Mouse (Mus musculus): ENCODE data around the gene Krtap6-5. TPM values are rescaled to one million over a fixed set of nuclear protein-coding genes. Genes with fewer than 3 reads are reported as not detected.
"Not testable (repeated sequence)": the region's sequence is repeated elsewhere in the genome, so short reads cannot be mapped to it uniquely, and the experiment has no call there.

Gene Krtap6-5
- polyA plus RNA-seq (2012; rRNA removed), result not detected in 2 replicates

DNA sequence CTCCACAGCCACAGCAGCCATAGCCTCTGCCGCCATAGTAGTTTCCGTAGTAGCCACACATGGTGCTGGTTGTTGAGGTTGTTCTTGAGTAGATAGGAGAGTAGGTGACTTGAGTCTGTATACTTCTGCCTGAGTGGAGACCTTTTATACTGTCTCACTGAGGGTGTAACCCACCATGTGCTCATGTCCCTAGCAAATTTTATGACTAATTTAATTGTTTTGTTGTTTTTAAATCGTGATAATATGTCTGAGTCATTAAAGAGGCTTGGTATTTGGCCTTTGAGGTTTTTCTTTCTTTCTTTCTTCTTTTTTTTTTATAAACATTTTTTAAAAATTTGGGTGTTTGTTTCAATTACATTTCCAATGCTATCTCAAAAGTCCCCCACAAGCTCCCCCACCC is at the start of gene Krtap6-5:
Krtap6-5 (minus strand) TSS at position 101 of the 400 bp plus-strand sequence.
- Histone ChIP-seq H3K4me1 (ENCODE audit: control insufficient read depth, insufficient read depth, low read length) (no peaks in the 10 kb centered on the region), H3K27ac (ENCODE audit: insufficient read depth, low read length) (no peak within 1 kb of the TSS), H3K4me3 (ENCODE audit: insufficient read depth, low read length) (no peak within 1 kb of the TSS)
- no peak for TF ChIP-seq POLR2A (IDR thresholded peaks at IDR 0.05; ENCODE audit: extremely low read depth, insufficient read depth, low read length)
- TF ChIP-seq CTCF (IDR thresholded peaks at IDR 0.05; ENCODE audit: extremely low read depth, insufficient read depth, low read length), result no peak

DNA sequence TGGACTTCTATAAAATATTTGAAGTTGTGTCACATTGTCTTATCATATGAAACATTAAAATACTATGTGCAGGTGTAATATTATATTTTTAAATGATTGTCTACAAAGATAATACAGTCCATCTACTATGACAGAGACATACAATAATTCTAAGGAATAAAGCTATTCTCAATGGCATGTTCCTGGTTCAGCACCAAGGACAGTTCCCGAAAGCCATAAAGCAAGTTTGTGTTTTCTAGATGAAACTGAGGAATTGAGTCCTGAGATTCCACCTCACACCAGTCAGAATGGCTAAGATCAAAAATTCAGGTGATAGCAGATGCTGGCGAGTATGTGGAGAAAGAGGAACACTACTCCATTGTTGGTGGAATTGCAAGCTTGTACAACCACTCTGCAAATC is 23.4 kb upstream of the Krtap6-5 start:
- H3K27ac ChIP-seq (ENCODE audit: insufficient read depth, low read length); H3K4me3 ChIP-seq (ENCODE audit: insufficient read depth, low read length); H3K4me1 ChIP-seq (ENCODE audit: control insufficient read depth, insufficient read depth, low read length): not testable (repeated sequence)

DNA sequence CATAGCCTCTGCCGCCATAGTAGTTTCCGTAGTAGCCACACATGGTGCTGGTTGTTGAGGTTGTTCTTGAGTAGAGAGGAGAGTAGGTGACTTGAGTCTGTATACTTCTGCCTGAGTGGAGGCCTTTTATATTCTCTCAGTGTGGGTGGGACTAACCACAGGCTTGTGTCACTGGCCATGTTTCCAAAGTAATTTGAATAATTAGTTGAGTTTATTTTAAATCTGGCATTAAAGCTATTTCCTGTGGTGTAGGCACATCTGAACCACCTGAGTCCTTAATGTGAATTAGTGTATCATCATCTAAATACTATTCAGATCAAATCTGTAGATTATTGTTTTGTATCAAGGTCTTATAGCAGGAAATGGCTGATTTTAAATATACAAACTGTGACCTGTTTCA is 16.2 kb upstream of the Krtap6-5 start, which contains the start of gene 1110025L11Rik:
1110025L11Rik (minus strand) TSS at position 101 of the 400 bp plus-strand sequence.
- not testable (repeated sequence) for H3K4me1 ChIP-seq (ENCODE audit: control insufficient read depth, insufficient read depth, low read length); H3K27ac ChIP-seq (ENCODE audit: insufficient read depth, low read length); H3K4me3 ChIP-seq (ENCODE audit: insufficient read depth, low read length)

DNA sequence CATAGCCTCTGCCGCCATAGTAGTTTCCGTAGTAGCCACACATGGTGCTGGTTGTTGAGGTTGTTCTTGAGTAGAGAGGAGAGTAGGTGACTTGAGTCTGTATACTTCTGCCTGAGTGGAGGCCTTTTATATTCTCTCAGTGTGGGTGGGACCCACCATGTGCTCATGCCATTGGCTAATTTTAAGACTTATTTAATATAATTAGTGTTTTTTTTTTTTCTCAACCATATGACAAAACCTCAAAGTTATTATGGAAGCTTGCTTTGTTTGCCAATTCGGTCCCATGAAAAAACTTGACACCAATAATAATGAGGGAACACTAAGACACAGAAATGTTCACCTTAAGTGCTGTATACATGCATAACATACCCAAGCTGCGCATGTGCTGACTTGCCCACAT is 6.3 kb downstream of the Krtap6-5 start, which contains the start of gene Gm10228:
Gm10228 (minus strand) TSS at position 101 of the 400 bp plus-strand sequence.
- H3K27ac ChIP-seq (ENCODE audit: insufficient read depth, low read length); H3K4me1 ChIP-seq (ENCODE audit: control insufficient read depth, insufficient read depth, low read length); H3K4me3 ChIP-seq (ENCODE audit: insufficient read depth, low read length): not testable (repeated sequence)

DNA sequence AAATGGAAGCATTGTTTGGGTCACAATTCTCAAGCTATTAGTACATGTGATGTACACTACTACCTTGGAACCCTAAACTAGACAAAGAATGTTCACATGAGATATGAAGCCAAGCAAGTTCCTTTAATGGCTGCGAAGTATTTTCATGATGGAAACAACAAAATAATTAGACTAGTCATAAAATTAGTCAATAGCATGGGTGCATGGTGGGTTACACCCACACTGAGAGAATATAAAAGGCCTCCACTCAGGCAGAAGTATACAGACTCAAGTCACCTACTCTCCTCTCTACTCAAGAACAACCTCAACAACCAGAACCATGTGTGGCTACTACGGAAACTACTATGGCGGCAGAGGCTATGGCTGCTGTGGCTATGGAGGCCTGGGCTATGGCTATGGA is 16.3 kb downstream of the Krtap6-5 start, which contains the start of gene Krtap6-1:
Krtap6-1 (plus strand) TSS at position 301 of the 400 bp plus-strand sequence.
- H3K27ac ChIP-seq (ENCODE audit: insufficient read depth, low read length); H3K4me1 ChIP-seq (ENCODE audit: control insufficient read depth, insufficient read depth, low read length): not testable (repeated sequence)

GRCm38 (mm10) chr16:89014984-89015383 is 32.7 kb downstream of the Krtap6-5 start, which contains the start of gene Gm10229:
Gene Gm10229, plus strand, starts transcription at chr16:89015284.
- H3K27ac ChIP-seq (ENCODE audit: insufficient read depth, low read length); H3K4me3 ChIP-seq (ENCODE audit: insufficient read depth, low read length); H3K4me1 ChIP-seq (ENCODE audit: control insufficient read depth, insufficient read depth, low read length): not testable (repeated sequence)

More for the DNA sequence above, 16.3 kb downstream of the Krtap6-5 start, which contains the start of gene Krtap6-1:
- H3K4me3 ChIP-seq (ENCODE audit: insufficient read depth, low read length), result not testable (repeated sequence)

DNA sequence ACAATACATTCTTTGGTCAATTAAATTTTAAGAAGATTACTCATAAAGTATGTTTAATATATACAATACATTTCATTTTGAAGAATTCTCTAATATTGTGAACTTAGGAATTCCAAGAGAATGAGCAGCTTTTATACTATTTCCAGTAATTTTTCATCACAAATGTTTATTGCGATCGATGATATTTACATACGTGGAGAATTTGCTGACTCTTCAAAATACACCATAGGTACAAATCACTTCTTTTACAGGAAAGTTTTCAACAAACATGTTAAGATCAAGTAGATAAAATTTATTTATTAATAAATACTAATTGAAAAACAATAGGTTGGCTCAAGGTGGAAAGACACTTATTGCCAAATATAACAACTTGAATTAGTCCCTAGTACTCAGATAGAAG is 33.7 kb downstream of the Krtap6-5 start:
- no peaks in the 10 kb centered on the region for H3K4me1 ChIP-seq (ENCODE audit: control insufficient read depth, insufficient read depth, low read length)
- no peak overlapping the region for H3K27ac ChIP-seq (ENCODE audit: insufficient read depth, low read length)
- no peak overlapping the region for H3K4me3 ChIP-seq (ENCODE audit: insufficient read depth, low read length)
- TF ChIP-seq CTCF (IDR thresholded peaks at IDR 0.05; ENCODE audit: extremely low read depth, insufficient read depth, low read length), result no peak
- no peak for TF ChIP-seq POLR2A (IDR thresholded peaks at IDR 0.05; ENCODE audit: extremely low read depth, insufficient read depth, low read length)

GRCm38 (mm10) chr16:89010659-89011058 is 37.0 kb downstream of the Krtap6-5 start, which contains the start of gene Krtap22-2:
Gene Krtap22-2, minus strand, starts transcription at chr16:89010759.
- TF ChIP-seq CTCF (IDR thresholded peaks at IDR 0.05; ENCODE audit: extremely low read depth, insufficient read depth, low read length) (no peak), POLR2A (IDR thresholded peaks at IDR 0.05; ENCODE audit: extremely low read depth, insufficient read depth, low read length) (no peak)
- H3K4me1 ChIP-seq (ENCODE audit: control insufficient read depth, insufficient read depth, low read length), result no peaks in the 10 kb centered on the region
- no peak within 1 kb of the TSS for H3K4me3 ChIP-seq (ENCODE audit: insufficient read depth, low read length)
- no peak within 1 kb of the TSS for H3K27ac ChIP-seq (ENCODE audit: insufficient read depth, low read length)

Other genes with a start within 250 kb of the Krtap6-5 start
- not detected in 2 replicates for gene Gm20741, start 235.7 kb downstream of the Krtap6-5 start, polyA plus RNA-seq (2012; rRNA removed)
- not detected in 2 replicates for gene Krtap15, start 227.7 kb downstream of the Krtap6-5 start, polyA plus RNA-seq (2012; rRNA removed)
- not detected in 2 replicates for gene Krtap14, start 221.7 kb downstream of the Krtap6-5 start, polyA plus RNA-seq (2012; rRNA removed)
- not detected in 2 replicates for gene Krtap19-1, start 178.5 kb downstream of the Krtap6-5 start, polyA plus RNA-seq (2012; rRNA removed)
- not detected in 2 replicates for gene Krtap19-2, start 173.6 kb downstream of the Krtap6-5 start, polyA plus RNA-seq (2012; rRNA removed)
- gene Krtap19-3, start 169.8 kb downstream of the Krtap6-5 start, polyA plus RNA-seq (2012; rRNA removed), result not detected in 2 replicates
- not detected in 2 replicates for gene Krtap19-4, start 162.8 kb downstream of the Krtap6-5 start, polyA plus RNA-seq (2012; rRNA removed)
- not detected in 2 replicates for gene Krtap19-5, start 151.4 kb downstream of the Krtap6-5 start, polyA plus RNA-seq (2012; rRNA removed)
- not detected in 2 replicates for gene Krtap19-9b, start 115.6 kb downstream of the Krtap6-5 start, polyA plus RNA-seq (2012; rRNA removed)
- gene Krtap16-3, start 85.0 kb downstream of the Krtap6-5 start, polyA plus RNA-seq (2012; rRNA removed), result not detected in 2 replicates
- not detected in 2 replicates for gene Krtap22-2, start 37.1 kb downstream of the Krtap6-5 start, polyA plus RNA-seq (2012; rRNA removed)
- not detected in 2 replicates for gene Gm10229, start 32.6 kb downstream of the Krtap6-5 start, polyA plus RNA-seq (2012; rRNA removed)
- not detected in 2 replicates for gene Krtap6-1, start 16.2 kb downstream of the Krtap6-5 start, polyA plus RNA-seq (2012; rRNA removed)
- gene Gm10228, start 6.4 kb downstream of the Krtap6-5 start, polyA plus RNA-seq (2012; rRNA removed), result not detected in 2 replicates
- not detected in 2 replicates for gene 1110025L11Rik, start 16.1 kb upstream of the Krtap6-5 start, polyA plus RNA-seq (2012; rRNA removed)
- not detected in 2 replicates for gene Krtap6-3, start 36.1 kb upstream of the Krtap6-5 start, polyA plus RNA-seq (2012; rRNA removed)
- not detected in 2 replicates for gene Gm6358, start 93.0 kb upstream of the Krtap6-5 start, polyA plus RNA-seq (2012; rRNA removed)
- not detected in 2 replicates for gene Gm10061, start 103.2 kb upstream of the Krtap6-5 start, polyA plus RNA-seq (2012; rRNA removed)
- not detected in 2 replicates for gene Gm9789, start 110.1 kb upstream of the Krtap6-5 start, polyA plus RNA-seq (2012; rRNA removed)
- gene Gm7735, start 121.6 kb upstream of the Krtap6-5 start, polyA plus RNA-seq (2012; rRNA removed), result not detected in 2 replicates
- not detected in 2 replicates for gene 1110057P08Rik, start 126.9 kb upstream of the Krtap6-5 start, polyA plus RNA-seq (2012; rRNA removed)
- not detected in 2 replicates for gene Krtap20-2, start 158.0 kb upstream of the Krtap6-5 start, polyA plus RNA-seq (2012; rRNA removed)

Measured in cortical plate, adult 2 months (tissue).